Mouse (Mus musculus) megakaryocyte, embryonic 14.5 days (primary cell): ENCODE measurements at regions not wholly inside any gene's neighbourhood (a gene's known extent, or its start where the extent isn't known, plus 50 kb on each side); places are given as distances from the start of the nearest gene placed in this dataset.

Source experiments
- FLI1 ChIP-seq: IDR thresholded peaks from 2 replicates; pipeline ENCODE4 v1.6.1; 2012; ENCODE audit warnings: low read length, inconsistent platforms, mixed read lengths
- GATA1 ChIP-seq: IDR thresholded peaks from 3 replicates; pipeline ENCODE4 v1.6.1; 2012; ENCODE audit warnings: mixed read lengths, low read length, inconsistent platforms, borderline replicate concordance

GRCm38 (mm10) chr5:49650953-49651352 is 126.2 kb upstream of the Kcnip4 start:
- TF ChIP-seq GATA1, result no peak
- TF ChIP-seq FLI1, result no peak
